Mouse (Mus musculus) kidney, postnatal 0 days (tissue): Measurements from ENCODE around the gene St6gal1. TPM values are rescaled to one million over a fixed set of nuclear protein-coding genes. Genes with fewer than 3 reads are reported as not detected.

Experiments used
- ATAC-seq: fragments of 200-750 bp; cut with Nextera tagmentation; replicated peaks from 2 replicates; pipeline ENCODE4 v1.8.0; 2017; ENCODE audit warnings: low read depth, moderate number of reproducible peaks, moderate TSS enrichment, moderate library complexity; ENCODE audit not compliant: low FRiP score
- DNase-seq: peaks from one replicate; pipeline ENCODE4 v3.0.0-alpha.2; 2016; ENCODE audit warnings: low spot score
- H3K27ac ChIP-seq: fragments of 300-500 bp; sonication (generic); 2 replicates; pipeline ENCODE4 v1.5.1; 2014; ENCODE audit warnings: mild to moderate bottlenecking
- H3K27me3 ChIP-seq: fragments of 300-500 bp; sonication (generic); 2 replicates; pipeline ENCODE4 v1.6.1; 2014; ENCODE audit warnings: low read length, mixed read lengths; ENCODE audit not compliant: insufficient read depth
- H3K36me3 ChIP-seq: fragments of 300-500 bp; sonication (generic); 2 replicates; pipeline ENCODE4 v1.6.1; 2014; ENCODE audit warnings: low read length, mixed read lengths; ENCODE audit not compliant: insufficient read depth
- H3K4me1 ChIP-seq: fragments of 300-500 bp; sonication (generic); replicated peaks from 2 replicates; pipeline ENCODE4 v1.6.1; 2014; ENCODE audit warnings: antibody characterized with exemption, low read length, mixed read lengths; ENCODE audit not compliant: insufficient read depth
- H3K4me2 ChIP-seq: fragments of 300-500 bp; sonication (generic); 2 replicates; pipeline ENCODE4 v1.6.1; 2014; ENCODE audit warnings: mild to moderate bottlenecking, low read length, moderate library complexity, mixed read lengths
- H3K4me3 ChIP-seq: fragments of 300-500 bp; sonication (generic); replicated peaks from 2 replicates; pipeline ENCODE4 v1.5.1; 2014; ENCODE audit warnings: low read depth, low read length
- H3K9ac ChIP-seq: fragments of 300-500 bp; sonication (generic); 2 replicates; pipeline ENCODE4 v1.6.1; 2014; ENCODE audit warnings: low read depth, low read length
- H3K9me3 ChIP-seq: fragments of 300-500 bp; sonication (generic); replicated peaks from 2 replicates; pipeline ENCODE4 v1.6.1; 2016; ENCODE audit warnings: low read length, inconsistent platforms, mixed read lengths
- CTCF ChIP-seq: IDR thresholded peaks from 2 replicates; pipeline ENCODE4 v1.5.1; 2016; ENCODE audit warnings: antibody characterized with exemption, low read depth, mild to moderate bottlenecking, moderate library complexity
- WGBS: fragments of 180-500 bp; shearing (Covaris S2); extraction: QIAGEN DNeasy Blood & Tissue Kit; methylation state at CpG from one replicate; pipeline ENCODE4 v1.1.7; 2014; 5-methylcytosine and 5-hydroxymethylcytosine counted together
- polyA plus RNA-seq: library from polyadenylated mRNA; unstranded; fragments of >200 nt; fragmentation: Nextera tagmentation; extraction: Ambion mirVana; gene quantifications from 2 replicates; pipeline ENCODE4 v1.2.1, GENCODE M21; 2015

Gene St6gal1
- polyA plus RNA-seq, 1 experiment from 2014 or later, result 28.6 TPM

- DNase-seq (no peak), ATAC-seq (no peak)
- Histone ChIP-seq H3K4me3 (no peak overlapping the region), H3K27me3 (no peaks in the 10 kb centered on the region), H3K9me3 (no peaks in the 10 kb centered on the region), H3K36me3 (no peaks in the 10 kb centered on the region), H3K4me1 (peaks cover 14% of the 10 kb centered on the region; the same call in 1 of the 2 replicates), H3K9ac (no peak overlapping the region), H3K4me2 (no peak overlapping the region), H3K27ac (peak overlapping the region; percentile 48; the same call in 1 of the 2 replicates)
- TF ChIP-seq CTCF, result no peak
- WGBS, result 59% methylated on average over 3 of the region's 3 CpGs
These were observed 35.0 kb downstream of the St6gal1 start for GRCm38 (mm10) chr16:23259580-23259979.

GRCm38 (mm10) chr16:23262131-23262768 lies 37.7 kb downstream of the St6gal1 start:
- Histone ChIP-seq H3K27me3 (no peaks in the 10 kb centered on the region), H3K4me3 (no peak overlapping the region), H3K9ac (no peak overlapping the region), H3K27ac (no peak overlapping the region), H3K4me2 (no peak overlapping the region), H3K9me3 (no peaks in the 10 kb centered on the region), H3K4me1 (0 out of 2 replicates have a peak, but pooled peaks cover 18% of the 10 kb centered on the region), H3K36me3 (no peaks in the 10 kb centered on the region)
- ATAC-seq (no peak), DNase-seq (no peak)
- WGBS, result 39% methylated on average over 3 of the region's 10 CpGs
- TF ChIP-seq CTCF, result no peak

GRCm38 (mm10) chr16:23262846-23263245 lies 38.3 kb downstream of the St6gal1 start:
- DNase-seq (no peak), ATAC-seq (no peak)
- Histone ChIP-seq H3K27me3 (no peaks in the 10 kb centered on the region), H3K4me1 (0 out of 2 replicates have a peak, but pooled peaks cover 18% of the 10 kb centered on the region), H3K36me3 (no peaks in the 10 kb centered on the region), H3K4me3 (no peak overlapping the region), H3K4me2 (no peak overlapping the region), H3K9ac (no peak overlapping the region), H3K9me3 (no peaks in the 10 kb centered on the region), H3K27ac (no peak overlapping the region)
- no peak for TF ChIP-seq CTCF
- WGBS, result 56% methylated on average over 5 of the region's 5 CpGs

- Histone ChIP-seq H3K4me3 (no peak overlapping the region), H3K4me2 (no peak overlapping the region), H3K36me3 (no peaks in the 10 kb centered on the region), H3K4me1 (peaks cover 10% of the 10 kb centered on the region; the same call in 1 of the 2 replicates), H3K27me3 (no peaks in the 10 kb centered on the region), H3K9ac (no peak overlapping the region), H3K9me3 (no peaks in the 10 kb centered on the region), H3K27ac (no peak overlapping the region)
- DNase-seq (no peak), ATAC-seq (no peak)
- 79% methylated on average over 12 of the region's 12 CpGs for WGBS
- no peak for TF ChIP-seq CTCF
These were observed 40.5 kb downstream of the St6gal1 start for GRCm38 (mm10) chr16:23264999-23265398.

GRCm38 (mm10) chr16:23265481-23265880 lies 40.9 kb downstream of the St6gal1 start:
- H3K4me1 ChIP-seq, result peaks cover 15% of the 10 kb centered on the region; the same call in 1 of the 2 replicates
- 69% methylated on average over 6 of the region's 6 CpGs for WGBS
- no peak overlapping the region for H3K4me3 ChIP-seq
- H3K9ac ChIP-seq, result no peak overlapping the region
- H3K36me3 ChIP-seq, result no peaks in the 10 kb centered on the region
- no peak for DNase-seq
- no peaks in the 10 kb centered on the region for H3K27me3 ChIP-seq
- no peaks in the 10 kb centered on the region for H3K9me3 ChIP-seq
- TF ChIP-seq CTCF, result no peak
- no peak overlapping the region for H3K4me2 ChIP-seq
- no peak for ATAC-seq
- no peak overlapping the region for H3K27ac ChIP-seq

- Histone ChIP-seq H3K9ac (no peak overlapping the region), H3K36me3 (no peaks in the 10 kb centered on the region), H3K27ac (peak overlapping the region; percentile 36; the same call in 1 of the 2 replicates), H3K4me1 (peaks cover 17% of the 10 kb centered on the region), H3K4me2 (no peak overlapping the region), H3K9me3 (no peaks in the 10 kb centered on the region), H3K4me3 (no peak overlapping the region), H3K27me3 (no peaks in the 10 kb centered on the region)
- DNase-seq, result no peak
- WGBS, result 95% methylated on average over 11 of the region's 11 CpGs
- ATAC-seq, result no peak
- TF ChIP-seq CTCF, result no peak
These were observed 41.8 kb downstream of the St6gal1 start for GRCm38 (mm10) chr16:23266293-23266692.
